ENCODE assay signal across 27 mouse cellular contexts in genomic region chr1:66442922-66443321, GRCm38 (mm10). TPM values are rescaled to one million over a fixed set of nuclear protein-coding genes. Genes with fewer than 3 reads are reported as not detected.
"Had no signal": no experiment of that assay in that cellular context is flagged by ENCODE, and none has a peak within 500 bp of the region (broad histone marks: within the 10 kb centered on the region; RNA-seq: fewer than 3 reads in every experiment).

No protein-coding gene starts in this region.

- H3K4me2 ChIP-seq: heart, embryonic 11.5 days; heart, embryonic 13.5 days; heart, embryonic 15.5 days; hindbrain, embryonic 14.5 days; kidney, embryonic 15.5 days; limb, embryonic 13.5 days; limb, embryonic 15.5 days; liver, embryonic 12.5 days had no signal

- H3K9ac ChIP-seq: heart, embryonic 13.5 days; heart, embryonic 15.5 days; hindbrain, embryonic 14.5 days; kidney, embryonic 15.5 days; limb, embryonic 13.5 days; limb, embryonic 15.5 days; liver, embryonic 12.5 days; liver, embryonic 14.5 days had no signal

- H3K4me3 ChIP-seq: gastrocnemius, adult 2 months; heart, embryonic 13.5 days; heart, embryonic 15.5 days; kidney, embryonic 15.5 days; limb, embryonic 13.5 days; limb, embryonic 15.5 days; liver, embryonic 12.5 days had no signal

- ATAC-seq: hindbrain, postnatal 0 days; intestine, embryonic 16.5 days; liver, embryonic 12.5 days had no signal

- H3K4me1 ChIP-seq: heart, embryonic 13.5 days; heart, embryonic 15.5 days; kidney, embryonic 15.5 days; limb, embryonic 13.5 days; limb, embryonic 15.5 days; liver, embryonic 12.5 days had no signal

- DNase-seq: gastrocnemius, adult 2 months; gastrocnemius, postnatal 10 days; gastrocnemius, postnatal 25 days; heart, adult 18-20 months; heart, postnatal 14 days; heart, postnatal 36 days; kidney, adult 11 months; kidney, adult 2 months; kidney, adult 9 months; kidney, postnatal 14 days; kidney, postnatal 36 days; layer of hippocampus, adult 9-11 months; layer of hippocampus, postnatal 36 days; left cerebral cortex, postnatal 4 days had no signal

- H3K27ac ChIP-seq: gastrocnemius, adult 2 months; heart, embryonic 13.5 days; heart, embryonic 15.5 days; hindbrain, embryonic 14.5 days; hindbrain, postnatal 0 days; kidney, embryonic 15.5 days; kidney, postnatal 0 days; limb, embryonic 13.5 days; limb, embryonic 15.5 days; liver, embryonic 12.5 days; liver, embryonic 14.5 days had no signal

- H3K36me3 ChIP-seq: heart, embryonic 13.5 days; heart, embryonic 15.5 days; kidney, embryonic 15.5 days; limb, embryonic 15.5 days; liver, embryonic 12.5 days had no signal

- H3K27me3 ChIP-seq: heart, embryonic 13.5 days; heart, embryonic 15.5 days; kidney, embryonic 15.5 days; limb, embryonic 13.5 days; limb, embryonic 15.5 days; liver, embryonic 12.5 days had no signal

- H3K9me3 ChIP-seq: heart, embryonic 13.5 days; heart, embryonic 15.5 days; kidney, embryonic 15.5 days; limb, embryonic 13.5 days; limb, embryonic 15.5 days; liver, embryonic 12.5 days had no signal

RNA-seq across cellular contexts. Expression of gene Unc80, which starts 25.2 kb away (rescaled TPM):
- polyA plus RNA-seq: liver, adult 2 months; liver, embryonic 12.5 days had no signal
